Mouse (Mus musculus) G1E-ER4 (cell line): ENCODE measurements at regions not wholly inside any gene's neighbourhood (a gene's known extent, or its start where the extent isn't known, plus 50 kb on each side); places are given as distances from the start of the nearest gene placed in this dataset.

Source experiments
- GATA1 ChIP-seq: IDR thresholded peaks from one replicate; pipeline ENCODE4 v1.8.0; 2012; ENCODE audit warnings: low read length, inconsistent platforms

GRCm38 (mm10) chr13:37537330-37537729, 192.3 kb downstream of the Ly86 start:
- no peak for TF ChIP-seq GATA1

GRCm38 (mm10) chr13:37537793-37538192, 192.8 kb downstream of the Ly86 start:
- TF ChIP-seq GATA1 = no peak

- TF ChIP-seq GATA1 = no peak
These were observed 196.0 kb downstream of the Ly86 start for GRCm38 (mm10) chr13:37540980-37541531.

GRCm38 (mm10) chr13:37541674-37542073, 196.7 kb downstream of the Ly86 start:
- no peak for TF ChIP-seq GATA1

- no peak for TF ChIP-seq GATA1
These were observed 197.8 kb downstream of the Ly86 start for GRCm38 (mm10) chr13:37542744-37543196.

GRCm38 (mm10) chr13:37543788-37544187, 198.8 kb downstream of the Ly86 start:
- no peak for TF ChIP-seq GATA1

- TF ChIP-seq GATA1 = no peak
These were observed 199.7 kb downstream of the Ly86 start for GRCm38 (mm10) chr13:37544696-37545095.

- TF ChIP-seq GATA1 = no peak
These were observed 201.5 kb downstream of the Ly86 start for GRCm38 (mm10) chr13:37546556-37546955.

- no peak for TF ChIP-seq GATA1
These were observed 205.6 kb downstream of the Ly86 start for GRCm38 (mm10) chr13:37550584-37550983.

GRCm38 (mm10) chr13:37553392-37553791, 208.4 kb downstream of the Ly86 start:
- TF ChIP-seq GATA1 = no peak

GRCm38 (mm10) chr13:37557183-37557582, 212.2 kb downstream of the Ly86 start:
- no peak for TF ChIP-seq GATA1

GRCm38 (mm10) chr13:37557766-37558165, 212.8 kb downstream of the Ly86 start:
- TF ChIP-seq GATA1 = no peak

GRCm38 (mm10) chr13:37559056-37559455, 214.0 kb downstream of the Ly86 start:
- TF ChIP-seq GATA1 = no peak

- TF ChIP-seq GATA1 = no peak
These were observed 214.8 kb downstream of the Ly86 start for GRCm38 (mm10) chr13:37559706-37560313.

- no peak for TF ChIP-seq GATA1
These were observed 215.4 kb downstream of the Ly86 start for GRCm38 (mm10) chr13:37560387-37560786.

- TF ChIP-seq GATA1 = no peak
These were observed 215.8 kb downstream of the Ly86 start for GRCm38 (mm10) chr13:37560800-37561199.

GRCm38 (mm10) chr13:37561437-37561836, 216.4 kb downstream of the Ly86 start:
- TF ChIP-seq GATA1 = no peak
